Mouse (Mus musculus): Measurements from ENCODE around the gene Map3k13.
A peak's percentile ranks its signal among the peaks of the same experiment; 100 is the strongest.

The Map3k13 gene

GRCm38 (mm10) chr16:21906902-21907301 lies 112.8 kb downstream of the Map3k13 start:
- DNase-seq (ENCODE audit: extremely low spot score) = no peak

DNA sequence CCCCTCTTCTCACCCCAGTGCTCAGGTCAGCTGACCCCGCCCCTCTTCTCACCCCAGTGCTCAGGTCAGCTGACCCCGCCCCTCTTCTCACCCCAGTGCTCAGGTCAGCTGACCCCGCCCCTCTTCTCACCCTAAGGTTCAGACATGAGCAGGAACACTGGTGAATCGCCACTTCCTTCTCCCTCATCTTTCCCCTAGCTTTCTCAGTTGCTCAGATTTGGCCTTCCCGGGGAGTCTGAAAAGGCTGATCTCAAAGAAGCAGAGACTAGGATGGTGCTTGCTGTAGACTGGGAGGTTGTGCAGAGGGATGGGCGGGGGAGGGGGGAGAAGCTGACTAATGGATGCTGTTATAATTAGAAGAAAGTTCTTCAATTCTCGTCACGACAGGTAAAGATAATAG lies 114.8 kb downstream of the Map3k13 start:
- DNase-seq (ENCODE audit: extremely low spot score) = peak; percentile 34

DNA sequence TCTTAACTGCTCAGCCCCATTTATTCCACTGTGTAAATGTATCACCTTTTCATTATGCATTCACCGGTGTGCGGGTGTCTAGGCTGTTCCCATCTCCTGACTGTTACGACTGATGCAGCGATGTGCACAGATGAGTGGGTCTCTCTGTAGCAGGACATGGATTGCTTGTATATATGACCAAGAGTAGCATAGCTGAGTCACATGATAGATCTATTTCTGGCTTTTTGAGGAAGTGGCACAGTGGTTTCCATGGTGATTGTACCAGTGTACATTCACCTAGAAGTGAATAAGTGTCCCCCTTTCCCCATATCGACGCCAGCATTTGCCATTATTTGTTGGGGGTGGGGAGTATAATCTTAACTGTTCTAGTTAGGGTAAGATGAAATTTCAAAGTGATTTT lies 119.2 kb downstream of the Map3k13 start:
- no peak for DNase-seq (ENCODE audit: extremely low spot score)

GRCm38 (mm10) chr16:21916681-21917080 lies 122.5 kb downstream of the Map3k13 start:
- no peak for DNase-seq (ENCODE audit: extremely low spot score)

DNA sequence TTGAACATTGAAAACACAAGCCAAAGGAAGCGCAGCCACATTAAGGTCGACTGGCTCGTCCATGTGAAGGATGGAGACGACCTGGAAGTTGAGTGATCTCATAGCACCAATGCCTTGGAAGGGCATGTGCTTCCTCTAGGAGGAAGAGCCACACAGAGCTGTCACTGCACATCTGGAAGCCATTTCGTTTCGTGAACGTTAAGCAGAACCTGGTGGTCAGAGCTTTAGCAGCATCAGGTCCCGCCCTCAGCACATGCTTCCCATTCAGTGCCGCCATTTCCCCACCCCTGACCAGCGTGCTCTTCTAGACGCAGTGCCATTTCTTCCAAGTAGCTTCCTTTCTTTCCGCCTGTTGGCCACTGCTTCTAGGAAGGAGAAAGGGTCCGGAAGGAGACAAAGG lies 134.3 kb downstream of the Map3k13 start:
- no peak for DNase-seq (ENCODE audit: extremely low spot score)

- peak; percentile 91 for DNase-seq (ENCODE audit: extremely low spot score)
Measured at GRCm38 (mm10) chr16:21946761-21947715, 152.9 kb downstream of the Map3k13 start, which contains the start of gene Tmem41a. Gene Tmem41a, minus strand, starts transcription at chr16:21947552.

GRCm38 (mm10) chr16:21955591-21955990 lies 161.4 kb downstream of the Map3k13 start:
- DNase-seq (ENCODE audit: extremely low spot score) = no peak

- DNase-seq (ENCODE audit: extremely low spot score) = no peak
Measured at GRCm38 (mm10) chr16:21965576-21965975, 171.4 kb downstream of the Map3k13 start.

DNA sequence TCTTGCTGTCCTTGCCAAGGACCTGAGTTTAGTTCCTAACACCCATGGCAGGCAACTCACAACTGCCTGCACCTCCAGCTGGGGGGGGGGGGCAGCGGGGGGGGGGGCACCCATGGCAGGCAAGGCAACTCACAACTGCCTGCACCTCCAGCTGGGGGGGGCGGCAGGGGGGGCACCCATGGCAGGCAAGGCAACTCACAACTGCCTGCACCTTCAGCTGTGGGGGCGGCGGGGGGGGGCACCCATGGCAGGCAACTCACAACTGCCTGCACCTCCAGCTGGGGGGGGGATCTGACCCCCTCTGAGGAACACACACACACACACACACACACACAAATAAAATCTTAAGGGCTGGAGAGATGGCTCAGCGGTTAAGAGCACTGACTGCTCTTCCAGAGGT lies 175.7 kb downstream of the Map3k13 start:
- DNase-seq (ENCODE audit: extremely low spot score) = no peak

DNA sequence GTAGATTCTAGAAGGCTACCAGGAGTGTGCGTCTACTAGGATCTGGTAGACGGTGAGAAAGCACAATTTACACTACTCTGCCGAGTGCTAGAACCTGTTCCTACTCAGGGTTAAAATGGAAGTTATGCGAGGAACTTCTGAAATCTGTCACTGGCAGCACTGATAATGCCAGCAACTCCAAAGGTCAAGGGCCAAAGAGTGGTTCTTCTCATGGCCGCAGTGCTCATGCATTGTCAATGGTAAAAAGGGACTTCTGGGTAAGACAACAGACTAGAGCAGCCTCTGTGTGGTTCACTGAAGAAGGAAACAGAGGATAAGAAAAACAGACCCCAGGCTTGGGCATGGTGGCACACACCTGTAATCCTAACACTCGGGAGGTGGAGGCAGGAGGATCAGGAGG lies 176.4 kb downstream of the Map3k13 start:
- DNase-seq (ENCODE audit: extremely low spot score) = no peak

DNA sequence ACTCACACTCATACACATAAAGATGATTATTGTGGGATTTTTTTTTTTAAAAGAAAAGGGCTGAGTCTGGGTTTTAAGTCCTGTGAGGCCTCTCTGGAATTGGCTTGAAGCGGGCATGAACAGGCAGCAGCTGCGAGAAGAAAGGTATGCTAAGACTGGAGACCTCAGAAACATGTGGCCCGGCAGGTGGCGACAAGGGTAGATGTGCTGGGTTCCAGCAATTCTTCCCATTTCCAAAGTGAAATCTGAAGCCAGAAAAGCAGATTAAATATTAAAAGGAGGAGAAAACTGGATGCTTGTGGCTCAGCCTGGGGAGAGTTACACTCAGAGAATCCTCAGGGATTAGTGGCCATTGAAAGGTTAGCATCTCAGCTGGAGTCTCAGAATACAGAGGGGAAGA lies 177.3 kb downstream of the Map3k13 start:
- no peak for DNase-seq (ENCODE audit: extremely low spot score)

DNA sequence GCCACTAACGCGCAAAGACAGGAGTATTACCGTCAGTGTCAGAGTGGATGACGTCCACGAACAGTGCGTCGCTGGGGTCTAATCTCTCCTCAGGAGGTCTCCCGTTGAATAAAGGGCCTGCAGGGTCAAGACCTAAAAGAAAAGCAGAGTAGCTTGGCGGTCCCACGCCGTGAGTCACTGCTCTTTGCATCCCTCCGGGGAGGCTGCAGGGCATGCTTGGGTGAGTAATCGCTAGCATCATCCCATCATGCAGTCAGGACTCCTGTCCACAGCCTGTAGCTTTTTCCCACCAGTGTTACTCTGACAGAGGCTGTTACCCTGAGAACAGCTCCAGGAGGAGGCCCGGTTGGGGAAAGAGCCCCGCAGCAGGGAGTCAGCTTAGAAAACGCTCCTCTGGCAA lies 182.1 kb downstream of the Map3k13 start:
- DNase-seq (ENCODE audit: extremely low spot score) = no peak

GRCm38 (mm10) chr16:21977347-21977746 lies 183.2 kb downstream of the Map3k13 start:
- no peak for DNase-seq (ENCODE audit: extremely low spot score)

Data from embryo, embryonic 9.5 days (tissue).